Mouse (Mus musculus): ENCODE data around the gene Treml4.

GRCm38 (mm10) chr17:48312124-48312523, 48.0 kb downstream of the Treml4 start:
- TF ChIP-seq CTCF (IDR thresholded peaks at IDR 0.05; ENCODE audit: low read depth, low read length) (no peak), POLR2A (IDR thresholded peaks at IDR 0.05; ENCODE audit: borderline replicate concordance, low read depth, low read length) (no peak)
